Mouse (Mus musculus) megakaryocyte, adult 5-6 weeks (primary cell): ENCODE data around the gene Tgfbr3. TPM values are rescaled to one million over a fixed set of nuclear protein-coding genes. Genes with fewer than 3 reads are reported as not detected.
"Not testable (repeated sequence)": the region's sequence is repeated elsewhere in the genome, so short reads cannot be mapped to it uniquely, and the experiment has no call there.

Experiments
- ATAC-seq: 2 replicates; pipeline ENCODE4 v1.8.0; 2016; ENCODE audit warnings: mild to moderate bottlenecking, inconsistent platforms; ENCODE audit not compliant: poor library complexity, severe bottlenecking
- total RNA-seq, 2 experiments: library from RNA; stranded (forward) in 1 of 2; stranded (reverse) in 1 of 2; fragments of 153-499, 151-499 nt in 1 of 2; fragments of 221-1000, 200-1000 nt in 1 of 2; gene quantifications; 2 replicates each; pipeline versions ENCODE4 v1.2.3 to v1.2.4; 2015 to 2017

Tgfbr3 gene
- total RNA-seq, 2 experiments from 2014 or later: 0.89 to 1.7 TPM

GRCm38 (mm10) chr5:107282561-107283307 is 6.7 kb downstream of the Tgfbr3 start:
- ATAC-seq: no peak

GRCm38 (mm10) chr5:107279263-107279662 is 10.2 kb downstream of the Tgfbr3 start:
- ATAC-seq: no peak

GRCm38 (mm10) chr5:107276186-107276585 is 13.2 kb downstream of the Tgfbr3 start:
- no peak for ATAC-seq

GRCm38 (mm10) chr5:107272252-107273028 is 17.0 kb downstream of the Tgfbr3 start:
- no peak for ATAC-seq

- no peak for ATAC-seq
Observed at GRCm38 (mm10) chr5:107269006-107269328, 20.5 kb downstream of the Tgfbr3 start.

- no peak for ATAC-seq
Observed at GRCm38 (mm10) chr5:107268121-107269005, 21.1 kb downstream of the Tgfbr3 start.

GRCm38 (mm10) chr5:107266566-107266965 is 22.9 kb downstream of the Tgfbr3 start:
- no peak for ATAC-seq

GRCm38 (mm10) chr5:107264426-107265360 is 24.7 kb downstream of the Tgfbr3 start:
- 0 out of 2 replicates have a peak, but pooled peaks have one; percentile 35 for ATAC-seq

- ATAC-seq: no peak
Observed at GRCm38 (mm10) chr5:107263836-107264235, 25.6 kb downstream of the Tgfbr3 start.

- ATAC-seq: no peak
Observed at GRCm38 (mm10) chr5:107261930-107262329, 27.5 kb downstream of the Tgfbr3 start.

GRCm38 (mm10) chr5:107260708-107261495 is 28.5 kb downstream of the Tgfbr3 start:
- ATAC-seq: no peak

- ATAC-seq: no peak
Observed at GRCm38 (mm10) chr5:107259487-107260040, 29.9 kb downstream of the Tgfbr3 start.

- no peak for ATAC-seq
Observed at GRCm38 (mm10) chr5:107253395-107253794, 36.0 kb downstream of the Tgfbr3 start.

GRCm38 (mm10) chr5:107252435-107252834 is 37.0 kb downstream of the Tgfbr3 start:
- ATAC-seq: no peak

- no peak for ATAC-seq
Observed at GRCm38 (mm10) chr5:107251751-107252305, 37.6 kb downstream of the Tgfbr3 start.

- ATAC-seq: no peak
Observed at GRCm38 (mm10) chr5:107250548-107251272, 38.7 kb downstream of the Tgfbr3 start.

GRCm38 (mm10) chr5:107248732-107249131 is 40.7 kb downstream of the Tgfbr3 start:
- no peak for ATAC-seq

- not testable (repeated sequence) for ATAC-seq
Observed at GRCm38 (mm10) chr5:107248302-107248701, 41.1 kb downstream of the Tgfbr3 start.
